Mouse (Mus musculus) midbrain, embryonic 14.5 days (tissue): ENCODE data around the gene Fam221b. TPM values are rescaled to one million over a fixed set of nuclear protein-coding genes. Genes with fewer than 3 reads are reported as not detected.

Experiments
- ATAC-seq: fragments of 200-750 bp; cut with Nextera tagmentation; 2 replicates; pipeline ENCODE4 v1.8.0; 2017; ENCODE audit warnings: moderate number of reproducible peaks, moderate library complexity; ENCODE audit not compliant: low FRiP score, low TSS enrichment
- DNase-seq: peaks from one replicate; pipeline ENCODE4 v3.0.0-alpha.2; 2015
- H3K27ac ChIP-seq: fragments of 300-500 bp; sonication (generic); replicated peaks from 2 replicates; pipeline ENCODE4 v1.5.1; 2014; ENCODE audit warnings: mild to moderate bottlenecking, low read depth, low read length, moderate library complexity
- H3K27me3 ChIP-seq: fragments of 300-500 bp; sonication (generic); 2 replicates; pipeline ENCODE4 v1.6.1; 2014; ENCODE audit warnings: low read length, control low read depth, mixed read lengths; ENCODE audit not compliant: control insufficient read depth, insufficient read depth
- H3K36me3 ChIP-seq: fragments of 300-500 bp; sonication (generic); 2 replicates; pipeline ENCODE4 v1.6.1; 2014; ENCODE audit warnings: low read length, control low read depth; ENCODE audit not compliant: control insufficient read depth, insufficient read depth
- H3K4me1 ChIP-seq: fragments of 300-500 bp; sonication (generic); 2 replicates; pipeline ENCODE4 v1.6.1; 2014; ENCODE audit warnings: mild to moderate bottlenecking, antibody characterized with exemption, low read length, control low read depth; ENCODE audit not compliant: control insufficient read depth, insufficient read depth
- H3K4me2 ChIP-seq: fragments of 300-500 bp; sonication (generic); 2 replicates; pipeline ENCODE4 v1.6.1; 2014; ENCODE audit warnings: mild to moderate bottlenecking, low read length, moderate library complexity
- H3K4me3 ChIP-seq: fragments of 300-500 bp; sonication (generic); replicated peaks from 2 replicates; pipeline ENCODE4 v1.5.1; 2014; ENCODE audit warnings: low read depth, low read length
- H3K9ac ChIP-seq: fragments of 300-500 bp; sonication (generic); replicated peaks from 2 replicates; pipeline ENCODE4 v1.6.1; 2014; ENCODE audit warnings: mild to moderate bottlenecking, low read length, moderate library complexity
- H3K9me3 ChIP-seq: fragments of 300-500 bp; sonication (generic); 2 replicates; pipeline ENCODE4 v1.6.1; 2016; ENCODE audit warnings: low read length, control low read depth, mixed read lengths; ENCODE audit not compliant: control insufficient read depth
- WGBS: fragments of 180-500 bp; shearing (Covaris S2); extraction: QIAGEN DNeasy Blood & Tissue Kit; methylation state at CpG from one replicate; pipeline ENCODE4 v1.1.7; 2014; 5-methylcytosine and 5-hydroxymethylcytosine counted together
- polyA plus RNA-seq: library from polyadenylated mRNA; unstranded; fragments of >200 nt; fragmentation: Nextera tagmentation; extraction: Ambion mirVana; gene quantifications from 2 replicates; pipeline ENCODE4 v1.2.1, GENCODE M21; 2014

The Fam221b gene
- polyA plus RNA-seq, 1 experiment from 2014 or later = 2.9 TPM

DNA sequence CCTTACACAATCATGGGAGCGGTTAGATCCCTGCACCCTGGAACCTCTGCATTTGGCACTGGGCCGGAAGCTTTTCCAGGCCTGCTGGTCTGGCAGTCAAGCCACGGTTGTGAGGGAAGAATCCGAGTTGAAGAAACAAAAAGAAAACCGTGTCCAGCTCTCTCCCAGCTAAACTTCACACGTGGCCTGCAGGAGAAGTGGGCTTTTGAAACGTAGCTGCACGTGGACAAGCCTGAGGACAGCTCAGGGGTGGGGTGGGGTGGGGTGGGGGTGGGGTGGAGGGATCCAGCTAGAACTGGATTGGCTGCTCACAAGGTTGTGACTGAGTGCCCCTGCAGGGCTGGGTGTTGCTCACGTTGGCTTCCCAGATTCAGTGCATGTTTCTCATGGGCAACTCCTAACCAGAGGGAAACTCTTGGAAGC is 26.3 kb upstream of the Fam221b start:
- Histone ChIP-seq H3K27me3 (no peaks in the 10 kb centered on the region), H3K9ac (no peak overlapping the region), H3K4me2 (no peak overlapping the region), H3K27ac (no peak overlapping the region), H3K4me1 (no peaks in the 10 kb centered on the region), H3K9me3 (no peaks in the 10 kb centered on the region), H3K36me3 (peaks cover 12% of the 10 kb centered on the region), H3K4me3 (no peak overlapping the region)
- no peak for DNase-seq
- no peak for ATAC-seq
- WGBS = 28% methylated on average over 9 of the region's 9 CpGs

DNA sequence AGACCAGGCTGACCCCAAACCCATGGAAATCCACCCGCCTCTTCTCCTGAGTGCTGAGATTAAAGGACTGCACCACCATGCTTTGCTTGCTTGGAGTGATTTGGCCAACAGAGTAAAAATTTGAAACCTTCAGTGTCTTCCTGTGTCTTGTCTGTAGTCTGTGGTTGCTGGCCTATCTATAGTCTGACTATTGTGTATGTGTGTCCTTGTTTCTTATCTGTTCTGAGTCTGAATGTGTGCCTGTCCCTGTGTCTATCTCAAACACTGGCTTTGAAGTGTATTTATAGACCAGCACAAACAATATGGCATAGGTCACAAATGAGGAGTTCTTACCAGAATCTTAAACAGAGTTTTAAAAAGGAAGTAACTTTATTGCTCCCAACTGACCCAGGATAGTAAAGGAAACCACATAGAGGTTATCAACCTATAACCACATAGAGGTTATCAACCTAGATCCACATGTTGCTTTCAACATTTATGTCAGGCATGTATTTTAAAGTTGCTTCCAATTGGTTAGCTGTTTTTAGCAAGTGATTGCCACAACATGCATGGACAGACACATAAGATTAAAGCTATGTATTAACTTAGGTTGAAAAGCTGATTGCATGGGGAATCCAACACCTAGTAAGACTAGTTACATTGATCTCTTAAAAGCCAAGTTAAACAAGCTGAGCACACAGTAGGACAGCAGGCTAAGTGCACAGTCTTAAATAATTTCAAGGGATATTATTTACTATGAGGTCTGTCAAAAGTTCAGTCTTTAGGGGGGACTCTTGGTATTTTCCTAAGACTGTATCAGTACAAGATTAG is 25.7 kb upstream of the Fam221b start:
- Histone ChIP-seq H3K27me3 (no peaks in the 10 kb centered on the region), H3K9me3 (no peaks in the 10 kb centered on the region), H3K4me3 (no peak overlapping the region), H3K36me3 (peaks cover 18% of the 10 kb centered on the region), H3K27ac (no peak overlapping the region), H3K4me2 (no peak overlapping the region), H3K4me1 (no peaks in the 10 kb centered on the region), H3K9ac (no peak overlapping the region)
- DNase-seq (no peak), ATAC-seq (no peak)
- 85% methylated on average over 1 of the region's 1 CpGs for WGBS

DNA sequence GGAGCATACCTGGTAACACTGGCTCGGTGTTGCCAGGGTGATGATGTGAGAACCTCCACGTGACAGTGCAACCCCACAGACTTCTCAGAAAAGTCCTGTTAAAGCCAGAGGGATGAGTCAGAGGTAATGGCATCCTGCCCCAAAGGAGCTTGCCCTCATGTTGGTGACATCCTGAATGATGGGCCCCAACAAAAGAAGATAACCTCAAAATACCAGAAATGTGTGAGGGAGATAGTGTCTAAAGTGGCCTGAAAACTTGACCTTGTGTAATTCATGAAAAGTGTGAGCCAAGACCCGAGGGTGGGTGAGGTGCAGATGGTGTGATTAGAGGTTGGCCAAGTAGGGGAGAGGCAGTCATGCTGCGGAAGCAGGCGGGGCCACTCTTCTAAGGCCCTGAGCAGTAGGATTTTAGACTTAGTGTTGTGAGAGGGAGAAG is 24.9 kb upstream of the Fam221b start:
- no peaks in the 10 kb centered on the region for H3K9me3 ChIP-seq
- peaks cover 26% of the 10 kb centered on the region for H3K36me3 ChIP-seq
- no peak overlapping the region for H3K9ac ChIP-seq
- DNase-seq (no peak), ATAC-seq (no peak)
- no peaks in the 10 kb centered on the region for H3K27me3 ChIP-seq
- no peak overlapping the region for H3K4me3 ChIP-seq
- 75% methylated on average over 5 of the region's 5 CpGs for WGBS
- H3K4me1 ChIP-seq = no peaks in the 10 kb centered on the region
- no peak overlapping the region for H3K27ac ChIP-seq
- no peak overlapping the region for H3K4me2 ChIP-seq

DNA sequence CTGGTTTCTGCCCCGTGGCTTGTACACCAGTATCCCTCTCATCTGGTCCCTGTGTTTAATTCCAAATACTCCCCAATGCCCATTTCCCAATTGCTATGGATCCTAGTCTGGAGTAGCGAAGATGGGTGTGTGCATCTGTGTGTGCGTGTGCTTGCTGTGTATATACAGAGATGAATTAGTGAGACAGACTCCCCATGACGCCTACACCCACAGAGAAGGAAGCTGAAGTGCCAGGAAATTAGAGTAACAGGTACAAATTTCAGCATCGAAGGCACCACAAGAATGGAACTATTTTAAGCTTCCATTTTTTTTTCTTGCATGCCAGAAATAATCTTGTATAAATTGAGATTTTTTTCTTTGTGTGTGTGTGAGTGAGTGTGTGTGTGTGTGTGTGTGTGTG is 22.1 kb upstream of the Fam221b start:
- 83% methylated on average over 5 of the region's 5 CpGs for WGBS

DNA sequence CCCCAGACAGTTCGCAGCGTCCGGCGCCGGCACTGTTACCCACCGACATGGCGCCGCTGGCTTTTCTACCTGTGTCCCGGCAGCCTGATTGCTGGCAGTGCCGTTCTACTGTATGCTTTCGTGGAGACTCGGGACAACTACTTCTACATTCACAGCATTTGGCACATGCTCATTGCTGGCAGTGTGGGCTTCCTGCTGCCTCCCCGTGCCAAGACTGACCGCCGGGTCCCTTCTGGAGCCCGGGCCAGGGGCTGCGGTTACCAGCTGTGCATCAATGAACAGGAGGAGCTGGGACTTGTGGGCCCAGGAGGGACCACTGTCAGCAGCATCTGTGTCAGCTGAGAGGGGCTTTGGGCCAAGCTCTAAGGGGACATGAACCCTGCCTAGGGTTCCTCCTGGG is 21.1 kb upstream of the Fam221b start:
- no peak overlapping the region for H3K4me3 ChIP-seq
- H3K27me3 ChIP-seq = no peaks in the 10 kb centered on the region
- 93% methylated on average over 17 of the region's 17 CpGs for WGBS
- no peaks in the 10 kb centered on the region for H3K9me3 ChIP-seq
- no peak overlapping the region for H3K4me2 ChIP-seq
- H3K36me3 ChIP-seq = peaks cover 62% of the 10 kb centered on the region
- no peak for DNase-seq
- no peak overlapping the region for H3K27ac ChIP-seq
- ATAC-seq = no peak
- no peaks in the 10 kb centered on the region for H3K4me1 ChIP-seq
- no peak overlapping the region for H3K9ac ChIP-seq

More for the DNA sequence above, 22.1 kb upstream of the Fam221b start:
- DNase-seq (no peak), ATAC-seq (no peak)
- no peak overlapping the region for H3K27ac ChIP-seq
- no peak overlapping the region for H3K9ac ChIP-seq
- no peaks in the 10 kb centered on the region for H3K27me3 ChIP-seq
- no peak overlapping the region for H3K4me2 ChIP-seq
- H3K9me3 ChIP-seq = no peaks in the 10 kb centered on the region
- no peak overlapping the region for H3K4me3 ChIP-seq
- no peaks in the 10 kb centered on the region for H3K4me1 ChIP-seq
- peaks cover 52% of the 10 kb centered on the region for H3K36me3 ChIP-seq

DNA sequence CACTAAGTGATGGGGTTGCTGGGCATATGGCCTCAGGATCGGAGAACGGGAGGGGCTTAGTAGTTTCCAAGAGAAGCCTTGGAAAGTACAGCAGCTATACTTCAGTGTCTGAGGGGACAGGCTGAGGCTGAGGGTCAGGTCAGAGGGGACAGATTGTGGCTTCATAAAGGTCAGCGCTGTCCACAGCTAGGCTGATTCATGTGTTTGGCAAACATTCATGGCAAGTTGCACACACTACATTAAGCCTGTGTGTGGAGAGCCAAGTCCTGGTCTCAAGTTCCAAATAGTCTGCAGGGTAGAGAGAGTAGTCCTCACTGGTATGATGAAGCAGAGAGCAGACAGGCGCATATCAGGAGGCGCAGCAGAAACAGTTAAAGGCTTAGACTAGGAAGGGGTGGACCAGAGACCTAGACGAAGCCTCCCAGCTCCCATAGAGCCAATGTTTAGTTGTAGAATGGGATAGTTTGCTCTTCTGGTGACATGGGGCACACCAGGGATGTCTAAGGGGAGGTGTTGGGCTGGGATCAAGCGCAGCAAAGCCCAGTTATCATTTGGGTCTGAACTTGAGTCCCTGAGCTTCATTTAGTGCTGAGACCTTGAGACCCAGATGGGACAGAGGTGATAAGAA is 10.6 kb upstream of the Fam221b start:
- no peaks in the 10 kb centered on the region for H3K27me3 ChIP-seq
- WGBS = 91% methylated on average over 7 of the region's 7 CpGs
- H3K4me1 ChIP-seq = no peaks in the 10 kb centered on the region
- no peak overlapping the region for H3K27ac ChIP-seq
- ATAC-seq (no peak), DNase-seq (no peak)
- H3K9me3 ChIP-seq = no peaks in the 10 kb centered on the region
- no peak overlapping the region for H3K4me2 ChIP-seq
- H3K4me3 ChIP-seq = no peak overlapping the region
- H3K9ac ChIP-seq = no peak overlapping the region
- peaks cover 98% of the 10 kb centered on the region for H3K36me3 ChIP-seq

DNA sequence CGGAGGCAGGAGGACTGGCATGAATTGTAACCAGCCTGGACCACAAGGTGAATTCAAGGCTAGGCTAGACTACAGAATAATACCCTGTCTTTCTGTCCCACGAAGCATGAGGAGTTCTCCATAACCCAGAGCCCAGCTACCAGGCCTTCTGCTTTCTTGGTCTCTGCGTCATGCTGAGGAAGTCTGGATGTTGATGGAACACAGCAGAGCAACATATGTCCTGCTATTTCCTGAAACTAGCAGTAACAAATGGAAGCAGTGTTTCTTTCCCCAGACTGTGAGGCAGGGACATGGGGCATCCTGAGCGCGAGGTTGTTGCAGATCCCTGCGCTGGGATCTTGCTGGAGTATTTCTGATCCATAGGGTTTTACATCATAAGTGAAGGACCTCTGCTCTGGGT is 9.6 kb upstream of the Fam221b start:
- Histone ChIP-seq H3K4me2 (no peak overlapping the region), H3K4me3 (no peak overlapping the region), H3K36me3 (peaks cover 96% of the 10 kb centered on the region), H3K9me3 (no peaks in the 10 kb centered on the region), H3K4me1 (no peaks in the 10 kb centered on the region), H3K27ac (no peak overlapping the region), H3K27me3 (no peaks in the 10 kb centered on the region), H3K9ac (no peak overlapping the region)
- WGBS = 87% methylated on average over 6 of the region's 6 CpGs
- DNase-seq (no peak), ATAC-seq (no peak)

DNA sequence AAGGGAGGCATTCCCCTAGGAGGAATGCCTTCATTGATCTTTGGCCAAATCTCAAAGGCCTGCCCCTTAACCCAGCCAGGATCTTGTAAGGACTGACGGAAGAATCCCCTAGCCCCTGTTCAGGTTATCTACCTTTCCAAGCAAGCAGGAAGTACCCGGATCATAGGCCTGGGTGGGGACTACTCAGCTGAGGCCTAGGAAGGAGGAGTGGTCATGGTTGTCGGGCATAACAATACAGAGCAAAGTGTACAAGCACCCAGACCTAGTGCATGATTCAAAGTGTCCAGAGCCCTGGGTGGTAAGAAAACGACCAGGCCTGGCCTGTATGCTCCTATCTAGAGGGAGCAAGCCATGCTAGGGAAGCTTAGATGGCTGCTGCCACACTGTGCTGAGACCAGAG is 6.7 kb upstream of the Fam221b start:
- no peak overlapping the region for H3K4me3 ChIP-seq
- no peak overlapping the region for H3K9ac ChIP-seq
- ATAC-seq (no peak), DNase-seq (no peak)
- H3K27me3 ChIP-seq = no peaks in the 10 kb centered on the region
- H3K4me1 ChIP-seq = peaks cover 18% of the 10 kb centered on the region
- H3K9me3 ChIP-seq = no peaks in the 10 kb centered on the region
- H3K27ac ChIP-seq = no peak overlapping the region
- H3K4me2 ChIP-seq = no peak overlapping the region
- peaks cover 68% of the 10 kb centered on the region for H3K36me3 ChIP-seq
- WGBS = 82% methylated on average over 4 of the region's 4 CpGs

DNA sequence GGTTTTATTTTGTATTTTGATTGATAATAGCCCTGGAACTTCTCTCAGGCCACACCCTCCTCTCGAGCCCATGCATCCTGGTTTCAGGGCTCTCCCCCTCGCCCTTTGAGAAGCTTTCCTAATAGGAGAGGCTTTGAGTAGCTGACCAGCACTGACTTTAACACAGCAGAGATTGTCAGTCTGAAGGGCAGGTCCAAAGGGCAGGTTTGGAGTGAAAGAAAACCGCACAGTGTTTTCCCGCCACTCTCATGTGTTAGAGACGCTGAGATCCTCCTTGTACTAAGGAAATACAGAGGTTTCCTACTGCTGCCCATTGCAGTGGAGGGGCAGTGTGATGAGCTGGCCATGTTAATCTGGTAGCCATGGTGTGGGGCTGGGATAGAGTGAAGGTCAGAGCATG is 6.0 kb upstream of the Fam221b start:
- 78% methylated on average over 5 of the region's 5 CpGs for WGBS
- Histone ChIP-seq H3K27ac (no peak overlapping the region), H3K9ac (no peak overlapping the region), H3K4me1 (peaks cover 24% of the 10 kb centered on the region), H3K27me3 (no peaks in the 10 kb centered on the region), H3K4me3 (no peak overlapping the region), H3K9me3 (no peaks in the 10 kb centered on the region), H3K36me3 (peaks cover 62% of the 10 kb centered on the region), H3K4me2 (no peak overlapping the region)
- DNase-seq (no peak), ATAC-seq (no peak)
